Mouse (Mus musculus) forebrain, embryonic 14.5 days (tissue): ENCODE measurements around the gene Btbd9. TPM values are rescaled to one million over a fixed set of nuclear protein-coding genes. Genes with fewer than 3 reads are reported as not detected.

Experiments
- ATAC-seq: fragments of 200-750 bp; cut with Nextera tagmentation; 2 replicates; pipeline ENCODE4 v1.8.0; 2017; ENCODE audit warnings: mild to moderate bottlenecking, moderate library complexity
- DNase-seq: peaks from one replicate; pipeline ENCODE4 v3.0.0-alpha.2; 2015; ENCODE audit warnings: low spot score
- H3K27ac ChIP-seq: fragments of 300-500 bp; sonication (generic); 2 replicates; pipeline ENCODE4 v1.5.1; 2014; ENCODE audit warnings: low read depth, mild to moderate bottlenecking, control low read depth, low read length, moderate library complexity
- H3K27me3 ChIP-seq: fragments of 300-500 bp; sonication (generic); replicated peaks from 2 replicates; pipeline ENCODE4 v1.6.1; 2014; ENCODE audit warnings: low read length, control low read depth, mixed read lengths; ENCODE audit not compliant: control insufficient read depth, insufficient read depth
- H3K36me3 ChIP-seq: fragments of 300-500 bp; sonication (generic); 2 replicates; pipeline ENCODE4 v1.6.1; 2014; ENCODE audit warnings: low read length, control low read depth; ENCODE audit not compliant: control insufficient read depth, insufficient read depth
- H3K4me1 ChIP-seq: fragments of 300-500 bp; sonication (generic); 2 replicates; pipeline ENCODE4 v1.6.1; 2014; ENCODE audit warnings: antibody characterized with exemption, low read length, control low read depth; ENCODE audit not compliant: control insufficient read depth, insufficient read depth
- H3K4me2 ChIP-seq: fragments of 300-500 bp; sonication (generic); 2 replicates; pipeline ENCODE4 v1.6.1; 2014; ENCODE audit warnings: mild to moderate bottlenecking, control low read depth, low read length
- H3K4me3 ChIP-seq: fragments of 300-500 bp; sonication (generic); 2 replicates; pipeline ENCODE4 v1.5.1; 2014; ENCODE audit warnings: low read depth, low read length, control low read depth
- H3K9ac ChIP-seq: fragments of 300-500 bp; sonication (generic); 2 replicates; pipeline ENCODE4 v1.6.1; 2014; ENCODE audit warnings: mild to moderate bottlenecking, low read length, control low read depth, moderate library complexity
- H3K9me3 ChIP-seq: fragments of 300-500 bp; sonication (generic); replicated peaks from 2 replicates; pipeline ENCODE4 v1.6.1; 2016; ENCODE audit warnings: low read length, control low read depth, mixed read lengths; ENCODE audit not compliant: control insufficient read depth
- WGBS: fragments of 180-500 bp; shearing (Covaris S2); extraction: QIAGEN DNeasy Blood & Tissue Kit; methylation state at CpG from one replicate; pipeline ENCODE4 v1.1.7; 2014; 5-methylcytosine and 5-hydroxymethylcytosine counted together
- polyA plus RNA-seq: library from polyadenylated mRNA; unstranded; fragments of >200 nt; fragmentation: Nextera tagmentation; extraction: Ambion mirVana; gene quantifications from 2 replicates; pipeline ENCODE4 v1.2.1, GENCODE M21; 2014

Btbd9 gene
- polyA plus RNA-seq, 1 experiment from 2014 or later, result 73.7 TPM

- Histone ChIP-seq H3K27me3 (no peaks in the 10 kb centered on the region), H3K27ac (peak overlapping the region; percentile 44; the same call in 1 of the 2 replicates), H3K9ac (no peak overlapping the region), H3K4me1 (peaks cover 14% of the 10 kb centered on the region; the same call in 1 of the 2 replicates), H3K36me3 (no peaks in the 10 kb centered on the region), H3K4me2 (no peak overlapping the region), H3K9me3 (no peaks in the 10 kb centered on the region), H3K4me3 (no peak overlapping the region)
- WGBS, result 12% methylated on average over 2 of the region's 2 CpGs
- peak; percentile 65 for DNase-seq
- ATAC-seq, result no peak; the same call in 1 of the 2 replicates
Observed at GRCm38 (mm10) chr17:30368559-30368958, 207.7 kb downstream of the Btbd9 start.

DNA sequence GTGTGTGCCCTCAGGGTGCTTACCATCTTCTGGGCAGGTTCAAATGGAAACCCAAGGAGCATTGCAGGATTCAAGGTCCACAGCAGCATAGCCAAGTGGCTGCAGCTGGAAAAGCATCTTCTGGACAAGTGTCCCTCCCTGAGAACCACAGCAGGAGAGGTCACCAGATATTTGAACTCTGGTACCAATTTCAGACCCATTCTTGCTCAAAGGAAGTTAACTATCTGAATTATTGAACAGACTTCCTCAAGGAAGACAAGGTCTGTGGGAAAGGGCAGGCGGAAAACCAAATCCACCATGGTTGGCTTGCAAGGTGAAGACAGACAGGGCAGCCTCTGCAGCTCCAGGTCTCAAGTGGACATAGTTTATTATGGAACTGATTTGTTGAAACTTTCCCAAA, 211.6 kb downstream of the Btbd9 start:
- Histone ChIP-seq H3K9ac (no peak overlapping the region), H3K36me3 (no peaks in the 10 kb centered on the region), H3K4me1 (peaks cover 19% of the 10 kb centered on the region), H3K9me3 (no peaks in the 10 kb centered on the region), H3K4me3 (no peak overlapping the region), H3K27me3 (no peaks in the 10 kb centered on the region), H3K27ac (no peak overlapping the region; the same call in 1 of the 2 replicates), H3K4me2 (no peak overlapping the region)
- DNase-seq, result no peak
- ATAC-seq, result no peak
- 97% methylated on average over 1 of the region's 1 CpGs for WGBS

- H3K4me3 ChIP-seq, result no peak overlapping the region
- no peaks in the 10 kb centered on the region for H3K9me3 ChIP-seq
- no peaks in the 10 kb centered on the region for H3K36me3 ChIP-seq
- H3K27ac ChIP-seq, result no peak overlapping the region
- ATAC-seq, result no peak
- no peak overlapping the region for H3K4me2 ChIP-seq
- WGBS, result 79% methylated on average over 5 of the region's 5 CpGs
- DNase-seq, result no peak
- no peaks in the 10 kb centered on the region for H3K27me3 ChIP-seq
- peaks cover 9% of the 10 kb centered on the region for H3K4me1 ChIP-seq
- no peak overlapping the region for H3K9ac ChIP-seq
Observed at GRCm38 (mm10) chr17:30363365-30363764, 212.9 kb downstream of the Btbd9 start.

- H3K9ac ChIP-seq, result no peak overlapping the region
- H3K9me3 ChIP-seq, result no peaks in the 10 kb centered on the region
- no peaks in the 10 kb centered on the region for H3K27me3 ChIP-seq
- H3K36me3 ChIP-seq, result no peaks in the 10 kb centered on the region
- H3K4me2 ChIP-seq, result no peak overlapping the region
- H3K4me1 ChIP-seq, result peaks cover 5% of the 10 kb centered on the region
- H3K4me3 ChIP-seq, result no peak overlapping the region
- WGBS, result 65% methylated on average over 1 of the region's 1 CpGs
- DNase-seq (no peak), ATAC-seq (no peak)
- H3K27ac ChIP-seq, result no peak overlapping the region
Observed at GRCm38 (mm10) chr17:30360654-30361053, 215.6 kb downstream of the Btbd9 start.

GRCm38 (mm10) chr17:30359392-30359791, 216.9 kb downstream of the Btbd9 start:
- Histone ChIP-seq H3K4me3 (no peak overlapping the region), H3K27ac (no peak overlapping the region)
- WGBS, result 45% methylated on average over 5 of the region's 5 CpGs

DNA sequence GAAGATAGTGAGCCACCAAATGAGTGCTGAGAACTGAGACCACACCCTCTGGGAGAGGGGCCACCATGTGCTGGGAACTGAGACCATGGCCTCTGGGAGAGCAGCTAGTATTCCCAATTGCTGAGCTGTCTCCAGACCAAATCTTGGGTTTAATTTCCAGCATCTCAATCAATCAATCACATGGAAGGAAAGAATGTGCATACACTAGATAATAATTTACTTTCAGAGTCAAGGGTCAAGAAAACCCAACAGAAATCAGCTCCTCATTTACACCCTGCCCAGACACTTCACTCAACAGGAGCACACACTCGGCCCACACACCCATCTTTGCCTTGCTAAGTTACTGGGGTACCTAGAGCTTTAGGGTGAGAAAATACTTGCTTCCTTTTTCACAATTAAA, 220.9 kb downstream of the Btbd9 start:
- Histone ChIP-seq H3K36me3 (no peaks in the 10 kb centered on the region), H3K9ac (no peak overlapping the region), H3K4me2 (no peak overlapping the region), H3K27me3 (no peaks in the 10 kb centered on the region), H3K27ac (no peak overlapping the region), H3K4me3 (no peak overlapping the region), H3K9me3 (no peaks in the 10 kb centered on the region), H3K4me1 (no peaks in the 10 kb centered on the region)
- no peak for DNase-seq
- no peak for ATAC-seq
- WGBS, result 83% methylated on average over 1 of the region's 1 CpGs

More at GRCm38 (mm10) chr17:30359392-30359791, 216.9 kb downstream of the Btbd9 start:
- no peak for DNase-seq
- Histone ChIP-seq H3K27me3 (no peaks in the 10 kb centered on the region), H3K36me3 (no peaks in the 10 kb centered on the region), H3K4me1 (peaks cover 5% of the 10 kb centered on the region), H3K9ac (no peak overlapping the region), H3K4me2 (no peak overlapping the region), H3K9me3 (no peaks in the 10 kb centered on the region)
- no peak for ATAC-seq

DNA sequence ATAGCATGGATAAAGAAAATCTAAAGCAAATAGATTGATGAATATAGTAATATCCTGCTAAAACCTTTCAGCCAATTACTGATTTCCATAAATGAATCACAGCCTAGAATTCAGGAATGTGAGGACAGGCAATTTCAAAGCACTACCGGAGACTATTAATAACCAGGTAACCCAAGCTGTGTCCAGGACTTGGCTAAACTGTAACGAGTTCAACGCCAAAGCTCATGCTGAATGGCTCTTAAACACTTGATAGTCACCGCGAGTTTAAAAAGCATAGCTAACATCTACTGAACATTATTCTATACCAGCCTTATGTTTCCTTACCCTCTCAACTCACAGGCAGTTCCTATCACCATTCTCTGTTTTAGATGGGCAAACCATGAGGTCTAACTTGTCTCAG, 221.9 kb downstream of the Btbd9 start:
- ATAC-seq (no peak), DNase-seq (no peak)
- H3K27me3 ChIP-seq, result no peaks in the 10 kb centered on the region
- 87% methylated on average over 5 of the region's 5 CpGs for WGBS
- H3K36me3 ChIP-seq, result no peaks in the 10 kb centered on the region
- H3K9me3 ChIP-seq, result no peaks in the 10 kb centered on the region
- no peak overlapping the region for H3K4me3 ChIP-seq
- H3K9ac ChIP-seq, result no peak overlapping the region
- no peak overlapping the region for H3K27ac ChIP-seq
- H3K4me2 ChIP-seq, result no peak overlapping the region
- H3K4me1 ChIP-seq, result no peaks in the 10 kb centered on the region

- DNase-seq, result no peak
- WGBS, result 77% methylated on average over 2 of the region's 2 CpGs
- peaks cover 24% of the 10 kb centered on the region for H3K4me1 ChIP-seq
Observed at GRCm38 (mm10) chr17:30348031-30348430, 228.3 kb downstream of the Btbd9 start.

DNA sequence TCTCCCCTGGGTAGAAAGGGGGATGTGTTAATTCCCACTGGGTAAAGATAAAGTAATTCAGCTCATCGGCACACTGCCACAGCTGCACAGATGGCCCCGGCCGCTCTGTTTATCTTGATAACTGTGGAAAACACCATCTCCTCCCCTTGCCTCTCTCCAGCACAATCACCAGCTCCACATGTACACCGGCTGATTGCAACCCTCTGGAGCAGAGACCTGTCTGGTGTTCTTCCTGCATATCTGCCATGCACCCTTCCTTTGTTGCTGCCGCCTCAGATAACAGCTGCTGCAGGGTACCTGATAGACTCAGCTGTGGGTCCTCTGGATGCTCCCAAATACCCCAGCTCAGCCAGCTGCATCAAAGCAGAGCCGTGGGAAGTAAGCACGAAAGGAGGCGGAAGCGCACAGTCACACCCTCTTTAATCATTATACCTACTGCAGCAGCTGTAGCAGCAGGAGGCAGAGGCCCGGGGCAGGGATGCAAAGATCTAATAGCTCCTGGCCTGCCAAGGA, 229.1 kb downstream of the Btbd9 start:
- DNase-seq (peak; percentile 65), ATAC-seq (peak; percentile 65)
- 18% methylated on average over 10 of the region's 10 CpGs for WGBS
- Histone ChIP-seq H3K9ac (peak overlapping the region; percentile 6; the same call in 1 of the 2 replicates), H3K9me3 (no peaks in the 10 kb centered on the region), H3K27me3 (no peaks in the 10 kb centered on the region), H3K4me1 (peaks cover 24% of the 10 kb centered on the region), H3K36me3 (no peaks in the 10 kb centered on the region), H3K27ac (peak overlapping the region; percentile 59), H3K4me2 (no peak overlapping the region), H3K4me3 (no peak overlapping the region)

More at GRCm38 (mm10) chr17:30348031-30348430, 228.3 kb downstream of the Btbd9 start:
- no peaks in the 10 kb centered on the region for H3K27me3 ChIP-seq
- no peaks in the 10 kb centered on the region for H3K36me3 ChIP-seq
- H3K27ac ChIP-seq, result peak overlapping the region; percentile 59; the same call in 1 of the 2 replicates
- H3K4me3 ChIP-seq, result no peak overlapping the region
- ATAC-seq, result no peak
- H3K9ac ChIP-seq, result no peak overlapping the region
- no peak overlapping the region for H3K4me2 ChIP-seq
- H3K9me3 ChIP-seq, result no peaks in the 10 kb centered on the region
